Mouse (Mus musculus): ENCODE data around the gene Lrrc36.

The Lrrc36 gene

DNA sequence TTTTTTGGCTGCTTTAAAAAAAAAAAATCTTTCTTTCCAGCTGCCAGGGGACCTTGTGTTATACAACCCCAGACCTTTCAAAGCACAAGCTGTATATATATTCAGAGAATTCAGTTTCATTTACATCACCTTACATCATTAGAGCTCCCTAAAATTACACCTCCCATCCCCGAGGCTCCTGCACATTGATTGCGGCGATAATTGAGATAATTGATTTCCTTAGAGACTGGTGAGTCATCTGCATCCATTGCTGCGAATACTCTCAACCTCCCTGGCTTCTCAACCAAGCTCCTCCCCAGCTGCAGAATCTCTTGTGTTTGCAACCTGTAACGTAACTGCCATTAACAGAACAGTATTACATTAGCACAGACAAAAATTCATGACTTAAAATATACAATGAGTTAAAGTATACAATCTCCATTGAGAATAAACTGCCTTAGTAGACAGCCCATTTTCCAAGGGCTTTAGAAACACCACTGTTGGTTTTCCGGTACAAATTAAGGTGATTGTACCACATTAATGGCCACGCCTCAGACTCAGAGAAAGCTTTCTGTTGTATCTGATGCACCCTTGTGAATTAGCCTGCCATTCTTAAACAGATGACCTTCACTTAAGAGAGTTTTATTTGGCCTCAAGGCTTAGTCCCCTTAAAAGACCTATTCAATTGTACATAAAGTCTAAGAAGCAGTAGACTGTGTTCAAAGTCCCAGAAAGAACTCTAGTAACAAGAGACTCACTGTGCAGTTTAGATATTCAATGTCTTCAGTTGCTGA lies 18.6 kb downstream of the Lrrc36 start:
- DNase-seq (ENCODE audit: low spot score): no peak

DNA sequence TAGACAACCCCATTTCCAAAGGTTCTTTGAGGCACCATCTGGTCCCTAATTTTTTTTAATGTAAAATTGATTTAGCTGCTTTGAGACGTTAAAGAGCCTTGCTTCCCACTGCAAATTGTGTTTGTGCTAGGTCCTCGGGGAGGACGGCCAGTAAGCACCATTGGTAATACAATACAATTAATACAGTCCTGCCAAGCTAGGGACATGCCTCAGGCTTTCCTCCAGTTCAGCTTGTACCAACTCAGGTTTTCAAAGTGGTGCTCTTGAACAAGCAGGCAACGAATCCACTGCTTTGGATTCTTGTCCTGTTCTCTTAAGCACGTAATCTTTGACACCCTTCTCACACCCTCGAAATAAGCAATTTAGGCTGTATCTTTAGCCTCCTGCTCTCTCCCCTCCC lies 19.6 kb downstream of the Lrrc36 start:
- no peak for DNase-seq (ENCODE audit: low spot score)

DNA sequence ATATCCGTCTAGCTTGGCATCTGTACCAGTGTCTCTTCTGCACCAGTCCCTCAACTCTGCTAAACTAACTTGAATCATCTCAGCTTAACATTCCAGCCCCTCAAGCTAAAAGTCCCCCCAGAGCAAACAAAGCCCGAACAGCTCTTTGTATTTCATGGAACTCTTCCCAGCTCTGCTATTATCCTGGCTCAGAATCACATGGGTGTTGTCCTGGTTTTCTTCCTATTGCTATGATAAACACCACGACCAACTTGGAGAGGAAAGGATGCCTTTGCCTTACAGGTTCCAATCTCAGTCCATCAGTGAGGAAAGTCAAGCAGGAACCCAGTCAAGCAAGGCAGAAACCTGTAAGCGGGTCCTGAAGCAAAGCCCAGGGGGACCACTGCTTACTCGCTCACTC lies 20.1 kb downstream of the Lrrc36 start:
- no peak for DNase-seq (ENCODE audit: low spot score)

DNA sequence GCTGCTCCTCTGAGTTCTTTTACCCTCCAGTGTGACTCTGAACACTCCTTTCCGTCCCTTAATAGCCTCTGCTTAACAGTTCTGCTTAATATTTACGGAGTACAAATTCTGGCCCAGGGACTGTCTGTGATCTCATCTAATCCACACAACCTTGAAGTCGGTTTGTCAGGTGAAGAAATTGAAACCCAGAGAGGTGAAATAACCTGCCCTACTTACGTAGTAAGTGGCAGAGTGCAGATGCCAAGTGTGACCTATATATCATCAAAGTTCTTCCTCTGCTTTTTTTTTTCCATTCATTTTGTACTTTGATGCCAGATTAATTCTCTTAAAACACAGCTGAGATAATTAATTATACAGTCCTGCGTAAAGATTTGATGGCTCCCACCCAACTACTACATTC lies 20.8 kb downstream of the Lrrc36 start:
- no peak for DNase-seq (ENCODE audit: low spot score)

DNA sequence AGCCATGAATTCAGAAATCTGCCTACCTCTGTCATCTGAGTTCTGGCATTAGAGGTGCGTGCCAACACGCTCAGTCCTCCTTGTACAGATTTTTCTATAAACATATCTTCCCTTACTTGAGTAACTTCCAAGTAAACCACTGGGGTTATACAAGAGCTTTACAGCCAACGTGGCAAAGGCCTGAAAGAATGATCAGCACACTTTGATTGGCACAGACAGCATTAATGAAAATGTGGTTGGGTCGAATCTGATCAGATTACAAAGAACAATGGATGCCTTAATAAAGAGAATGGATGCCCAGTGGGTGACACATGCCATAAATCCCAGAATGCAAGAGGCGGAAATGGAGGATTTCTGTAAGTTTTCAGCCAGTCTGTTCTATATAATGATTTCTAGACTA lies 22.8 kb downstream of the Lrrc36 start:
- no peak for DNase-seq (ENCODE audit: low spot score)

DNA sequence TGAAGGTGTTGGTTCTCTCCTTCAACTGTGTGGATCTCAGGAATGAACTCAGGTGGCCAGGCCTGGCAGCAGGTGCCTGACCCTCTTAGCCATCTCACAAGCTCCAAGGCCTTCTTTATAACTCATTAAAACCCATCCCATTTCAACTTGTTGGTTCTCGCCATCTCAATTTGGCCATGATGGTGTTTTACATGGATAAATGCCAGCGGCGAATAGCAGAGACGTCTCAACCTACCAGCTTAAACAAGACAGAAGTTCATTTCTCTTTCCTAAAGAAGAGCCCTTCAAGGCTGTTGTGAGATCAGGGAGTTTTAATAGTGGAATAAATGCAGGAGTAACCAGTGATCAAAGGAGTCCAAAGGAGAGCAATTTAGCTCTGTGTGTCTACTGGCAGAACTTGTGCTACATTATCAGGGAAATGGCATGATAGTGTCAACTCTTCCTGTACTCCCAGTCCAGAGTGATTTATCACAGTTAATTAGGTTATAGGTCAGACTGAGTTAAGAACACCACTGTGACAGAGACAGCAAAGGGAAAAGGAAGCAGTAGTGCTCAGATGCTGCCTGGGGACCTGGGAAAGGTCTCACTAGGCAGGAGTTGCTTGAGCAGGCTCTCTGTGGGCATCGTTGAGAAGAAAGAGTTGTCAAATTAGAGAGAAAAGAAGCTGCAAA lies 23.8 kb downstream of the Lrrc36 start:
- DNase-seq (ENCODE audit: low spot score): no peak

DNA sequence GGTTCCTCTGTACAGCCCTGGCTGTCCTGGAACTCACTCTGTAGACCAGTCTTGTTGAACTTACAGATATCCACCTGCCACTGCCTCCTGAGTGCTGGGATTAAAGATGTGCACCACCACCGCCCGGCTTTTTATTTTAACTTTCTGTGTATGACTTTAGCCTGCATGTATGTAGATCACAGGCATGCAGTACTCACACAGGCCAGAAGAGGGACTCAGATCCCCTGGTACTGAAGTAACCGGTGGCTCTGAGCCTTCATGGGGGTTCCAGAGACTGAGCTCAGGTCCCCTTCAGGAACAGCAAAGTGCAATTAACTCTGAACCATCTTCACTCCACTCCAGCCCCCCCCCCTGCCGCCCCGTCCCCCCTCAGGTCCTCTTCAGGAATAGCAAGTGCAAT lies 25.5 kb downstream of the Lrrc36 start:
- DNase-seq (ENCODE audit: low spot score): no peak

DNA sequence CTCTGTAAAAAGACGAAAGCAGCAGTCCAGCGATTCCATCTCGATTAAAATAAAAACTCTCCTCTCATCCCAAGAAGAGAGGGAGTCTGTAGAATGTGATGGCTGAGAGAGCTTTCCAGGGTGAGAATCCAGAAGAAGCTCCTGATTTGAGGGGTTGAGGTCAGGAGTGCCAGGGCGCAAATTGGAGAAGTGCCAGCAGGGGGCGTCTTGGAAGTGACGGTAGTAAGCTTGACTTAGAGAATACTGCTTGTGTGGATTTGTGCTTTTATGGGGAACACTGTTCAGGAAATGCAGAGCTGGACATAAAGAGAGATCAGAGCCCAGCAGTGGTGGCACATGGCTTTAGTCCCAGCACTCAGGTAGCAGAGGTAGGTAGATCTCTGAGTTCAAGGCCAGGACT lies 28.1 kb downstream of the Lrrc36 start:
- DNase-seq (ENCODE audit: low spot score): no peak

DNA sequence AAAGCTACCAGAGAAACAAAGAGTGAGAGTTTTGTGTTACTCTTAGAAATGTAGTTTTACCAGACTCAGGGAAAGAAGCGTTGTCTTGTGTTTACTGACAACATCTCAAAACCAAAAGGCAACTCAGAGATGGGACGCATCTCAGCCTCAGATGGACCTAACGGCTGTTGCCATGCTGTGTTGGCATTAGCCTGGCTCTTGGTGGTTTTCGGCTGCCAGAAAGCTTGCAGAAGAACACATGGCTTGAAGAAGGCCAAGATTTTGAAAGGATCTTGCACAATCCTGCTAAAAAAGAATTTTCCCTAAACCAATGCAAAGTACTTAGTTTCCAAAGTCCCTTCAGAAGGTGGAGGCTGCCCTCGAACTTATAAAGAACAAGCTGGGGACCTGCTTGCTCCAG lies 29.3 kb downstream of the Lrrc36 start:
- no peak for DNase-seq (ENCODE audit: low spot score)

GRCm38 (mm10) chr8:105445296-105446126 lies 32.1 kb downstream of the Lrrc36 start:
- no peak for DNase-seq (ENCODE audit: low spot score)

DNA sequence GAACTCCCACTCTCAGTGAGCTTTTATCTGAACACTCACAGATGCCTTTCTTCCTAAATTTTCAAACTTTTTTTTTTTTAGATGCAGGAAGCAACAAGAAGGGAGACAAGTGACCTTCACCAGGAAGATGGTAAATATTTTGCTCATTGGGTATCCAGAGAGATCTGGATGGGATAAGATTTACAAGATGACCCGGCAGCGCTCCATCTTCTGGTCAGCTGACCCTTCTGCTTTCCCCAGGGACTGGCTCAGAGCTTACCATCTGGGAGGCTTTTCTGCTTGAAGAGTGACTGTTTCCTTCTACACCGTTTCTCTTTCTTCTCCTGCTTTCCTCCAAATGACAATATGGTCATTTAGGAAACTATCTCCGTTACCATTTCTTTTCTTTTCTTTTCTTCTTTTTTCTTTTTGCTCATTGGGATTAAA lies 32.8 kb downstream of the Lrrc36 start:
- no peak for DNase-seq (ENCODE audit: low spot score)

GRCm38 (mm10) chr8:105448188-105448587 lies 34.8 kb downstream of the Lrrc36 start:
- no peak for DNase-seq (ENCODE audit: low spot score)

DNA sequence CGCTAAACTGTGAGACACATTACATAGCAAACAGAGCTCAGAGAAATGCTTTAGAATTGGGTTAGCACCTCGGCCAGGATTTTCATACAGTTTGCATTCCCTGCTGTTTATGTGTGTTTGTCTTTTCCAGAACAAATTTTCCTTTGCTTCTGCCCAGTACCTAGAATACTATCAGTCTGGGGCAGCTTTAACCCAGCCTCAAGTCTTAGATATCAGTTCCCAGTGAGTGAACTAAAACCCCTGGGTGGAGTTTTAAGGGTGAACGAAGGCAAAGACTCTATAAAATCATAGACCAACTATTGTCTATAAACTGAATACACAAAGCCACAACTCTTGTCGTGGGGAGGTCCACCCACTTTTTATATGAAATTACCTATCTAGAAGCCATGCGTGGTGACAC lies 35.2 kb downstream of the Lrrc36 start:
- DNase-seq (ENCODE audit: low spot score): no peak

GRCm38 (mm10) chr8:105450977-105451376 lies 37.6 kb downstream of the Lrrc36 start:
- DNase-seq (ENCODE audit: low spot score): no peak

GRCm38 (mm10) chr8:105451903-105452603 lies 38.7 kb downstream of the Lrrc36 start:
- no peak for DNase-seq (ENCODE audit: low spot score)

DNA sequence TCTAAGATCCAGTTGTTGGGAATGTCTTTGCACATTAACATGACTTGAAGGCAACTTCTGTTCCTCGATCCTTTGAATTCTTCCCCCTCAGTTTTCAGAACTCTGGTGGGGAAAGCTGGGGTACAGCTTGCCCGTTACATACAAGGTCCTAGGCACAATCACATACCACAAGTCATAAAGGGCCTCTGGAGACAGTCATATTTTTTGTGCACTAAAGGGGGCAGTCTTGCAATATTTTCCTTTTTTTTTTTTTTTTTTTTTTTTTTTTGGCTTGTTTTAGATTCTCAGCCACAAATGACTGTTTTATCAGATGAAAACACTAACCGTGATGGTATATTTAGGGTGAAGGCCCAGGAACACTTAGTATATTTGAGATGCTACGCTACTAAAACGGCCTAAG lies 39.9 kb downstream of the Lrrc36 start:
- no peak for DNase-seq (ENCODE audit: low spot score)

GRCm38 (mm10) chr8:105454088-105454487 lies 40.7 kb downstream of the Lrrc36 start:
- no peak for DNase-seq (ENCODE audit: low spot score)

- DNase-seq (ENCODE audit: low spot score): no peak
Measured at GRCm38 (mm10) chr8:105455218-105455617, 41.8 kb downstream of the Lrrc36 start.

- DNase-seq (ENCODE audit: low spot score): no peak
Measured at GRCm38 (mm10) chr8:105461085-105461803, 47.9 kb downstream of the Lrrc36 start.

DNA sequence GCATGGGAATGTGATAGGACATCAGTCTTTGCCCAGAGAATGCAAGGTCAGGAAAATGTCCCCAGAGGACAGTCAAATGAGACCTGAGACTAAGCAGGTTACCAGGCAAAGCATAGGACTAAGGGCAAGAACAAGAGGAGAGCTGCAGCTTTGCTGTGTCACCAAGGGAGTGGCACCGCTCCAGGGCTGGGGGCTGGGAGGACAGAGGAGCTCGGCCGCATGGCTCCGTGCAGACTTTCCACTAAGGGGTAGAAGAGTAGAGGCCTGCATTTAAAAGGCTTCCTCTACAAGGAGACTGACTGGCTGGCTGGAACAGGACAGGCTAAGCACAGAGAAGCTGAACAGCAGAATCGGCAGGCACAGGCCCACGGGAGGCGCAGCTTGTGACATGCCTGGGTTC lies 51.2 kb downstream of the Lrrc36 start:
- no peak for DNase-seq (ENCODE audit: low spot score)

- DNase-seq (ENCODE audit: low spot score): no peak
Measured at GRCm38 (mm10) chr8:105466246-105466645, 52.9 kb downstream of the Lrrc36 start.
